Mouse (Mus musculus): Measurements from ENCODE around the gene Mtfr1l. TPM values are rescaled to one million over a fixed set of nuclear protein-coding genes. Genes with fewer than 3 reads are reported as not detected.

The Mtfr1l gene
- total RNA-seq, 2 experiments from 2014 or later: 113 to 118 TPM

Small RNA genes within 50 kb of the gene (microRNA-seq; reads per million reads assigned to microRNA genes)
- gene Mir6403: 0 reads per million in 2 experiments

Other genes starting within 250 kb of the Mtfr1l start
- 1 to 10 TPM; 4.8 to 5.3 TPM for gene Pdik1l, start 247.5 kb downstream of the Mtfr1l start, total RNA-seq (2021)
- 100 to 1,000 TPM; 103 to 224 TPM for gene Trim63, start 220.3 kb downstream of the Mtfr1l start, total RNA-seq (2021)
- gene Slc30a2, start 192.2 kb downstream of the Mtfr1l start, total RNA-seq (2021): 1 to 10 TPM in 1 of 2 experiments, under 1 TPM in 1; 0.47 to 6.3 TPM
- gene Extl1, start 151.5 kb downstream of the Mtfr1l start, total RNA-seq (2021): 10 to 100 TPM; 36.3 to 37.2 TPM
- 1 to 10 TPM; 3.2 to 3.4 TPM for gene Pafah2, start 139.1 kb downstream of the Mtfr1l start, total RNA-seq (2021)
- gene Stmn1, start 67.1 kb downstream of the Mtfr1l start, total RNA-seq (2021): 10 to 100 TPM; 29.4 to 37.7 TPM
- 1 to 10 TPM; 3.9 to 5.4 TPM for gene Paqr7, start 38.7 kb downstream of the Mtfr1l start, total RNA-seq (2021)
- under 1 TPM; 0.29 to 0.86 TPM for gene Aunip, start 24.4 kb downstream of the Mtfr1l start, total RNA-seq (2021)
- 10 to 100 TPM; 16.4 to 18.5 TPM for gene Selenon, start 16.8 kb upstream of the Mtfr1l start, total RNA-seq (2021)
- 1 to 10 TPM; 7.9 to 9.5 TPM for gene Man1c1, start 168.9 kb upstream of the Mtfr1l start, total RNA-seq (2021)
- 10 to 100 TPM in 1 of 2 experiments, 1 to 10 TPM in 1; 9.2 to 10.2 TPM for gene Ldlrap1, start 232.6 kb upstream of the Mtfr1l start, total RNA-seq (2021)